Mouse (Mus musculus) limb, embryonic 10.5 days (tissue): ENCODE results near the gene Fbxo9. TPM values are rescaled to one million over a fixed set of nuclear protein-coding genes. Genes with fewer than 3 reads are reported as not detected.
A peak's percentile ranks its signal among the peaks of the same experiment; 100 is the strongest.
"Not testable (repeated sequence)": the region's sequence is repeated elsewhere in the genome, so short reads cannot be mapped to it uniquely, and the experiment has no call there.

Experiments
- DNase-seq: peaks from one replicate; pipeline ENCODE4 v3.0.0-alpha.2; 2017; ENCODE audit warnings: low spot score
- H3K27ac ChIP-seq: fragments of 300-500 bp; sonication (generic); 2 replicates; pipeline ENCODE4 v1.5.1; 2016; ENCODE audit warnings: mild to moderate bottlenecking
- H3K27me3 ChIP-seq: fragments of 300-500 bp; sonication (generic); 2 replicates; pipeline ENCODE4 v1.6.1; 2016; ENCODE audit warnings: low read depth, mild to moderate bottlenecking; ENCODE audit not compliant: poor library complexity, severe bottlenecking
- H3K36me3 ChIP-seq: fragments of 300-500 bp; sonication (generic); 2 replicates; pipeline ENCODE4 v1.6.1; 2016; ENCODE audit warnings: mild to moderate bottlenecking, moderate library complexity
- H3K4me1 ChIP-seq: fragments of 300-500 bp; sonication (generic); 2 replicates; pipeline ENCODE4 v1.6.1; 2016
- H3K4me3 ChIP-seq: fragments of 300-500 bp; sonication (generic); 2 replicates; pipeline ENCODE4 v1.5.1; 2016; ENCODE audit warnings: mild to moderate bottlenecking, moderate library complexity
- H3K9me3 ChIP-seq: fragments of 300-500 bp; sonication (generic); replicated peaks from 2 replicates; pipeline ENCODE4 v1.6.1; 2016; ENCODE audit warnings: mild to moderate bottlenecking
- WGBS: fragments of 180-500 bp; shearing (Covaris S2); methylation state at CpG from one replicate; pipeline ENCODE4 v1.1.7; 2016; 5-methylcytosine and 5-hydroxymethylcytosine counted together
- polyA plus RNA-seq: library from polyadenylated mRNA; unstranded; fragments of >200 nt; fragmentation: Nextera tagmentation; extraction: Ambion mirVana; gene quantifications from 2 replicates; pipeline ENCODE4 v1.2.1, GENCODE M21; 2016

Fbxo9 gene
- 22.2 and 25.5 TPM in 2 replicates for polyA plus RNA-seq

DNA sequence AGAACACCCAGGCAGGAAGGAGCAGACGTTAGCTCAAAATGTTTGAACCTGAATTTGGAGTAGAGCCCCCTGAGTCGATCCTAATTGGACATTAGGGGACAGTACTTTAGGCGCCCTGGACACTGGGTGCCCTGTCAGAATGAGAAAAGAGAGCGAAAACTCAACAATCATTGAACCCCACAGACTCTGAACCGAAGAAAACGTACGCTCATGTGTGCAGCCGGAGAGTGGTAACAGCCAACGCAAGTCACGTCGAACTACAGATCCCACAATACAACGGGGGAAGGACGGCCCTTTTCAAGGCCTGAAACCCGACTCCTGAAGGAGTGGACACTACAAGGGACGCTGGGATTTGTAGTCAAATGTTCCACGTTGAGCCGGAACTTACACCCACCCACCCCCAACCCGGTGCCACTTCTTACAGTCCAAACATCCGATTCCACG, at the start of gene Fbxo9, which contains the start of gene Ick:
Gene Fbxo9, minus strand, starts transcription at position 270 of the 444 bp plus-strand sequence.
Gene Ick, plus strand, starts transcription at position 397 of the 444 bp plus-strand sequence.
- Histone ChIP-seq H3K36me3 (peaks cover 2% of the 10 kb centered on the region; the same call in 1 of the 2 replicates), H3K4me1 (peaks cover 16% of the 10 kb centered on the region), H3K27ac (peak within 1 kb of the TSS; percentile 94), H3K27me3 (no peaks in the 10 kb centered on the region), H3K9me3 (no peaks in the 10 kb centered on the region), H3K4me3 (peak within 1 kb of the TSS; percentile 93)
- peak; percentile 83 for DNase-seq
- under 1% methylated on average over 20 of the region's 20 CpGs for WGBS

DNA sequence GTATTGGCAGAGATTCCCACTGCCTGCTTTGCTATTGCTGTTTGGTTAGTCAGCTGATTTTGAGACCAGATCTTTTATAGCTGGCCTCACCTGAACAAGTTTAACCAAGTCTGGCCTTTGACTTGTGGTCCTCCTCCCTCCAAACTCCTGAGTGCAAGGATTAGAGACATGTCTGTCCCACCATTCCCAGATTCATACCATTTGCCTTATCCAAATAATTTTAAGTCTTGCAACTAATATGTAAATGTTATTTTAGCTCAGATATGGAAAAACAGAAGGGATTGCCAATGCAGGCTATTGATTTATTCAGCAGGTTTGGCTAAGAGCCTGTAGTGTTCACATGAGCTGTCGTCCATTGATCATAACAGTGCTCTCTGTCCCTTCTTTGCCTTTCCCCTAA, 48.4 kb upstream of the Fbxo9 start:
- no peaks in the 10 kb centered on the region for H3K27me3 ChIP-seq
- no peak overlapping the region for H3K4me3 ChIP-seq
- no peak for DNase-seq
- H3K4me1 ChIP-seq, result no peaks in the 10 kb centered on the region
- H3K27ac ChIP-seq, result no peak overlapping the region
- WGBS, result 89% methylated on average over 1 of the region's 1 CpGs
- H3K9me3 ChIP-seq, result no peaks in the 10 kb centered on the region
- peaks cover 98% of the 10 kb centered on the region for H3K36me3 ChIP-seq

DNA sequence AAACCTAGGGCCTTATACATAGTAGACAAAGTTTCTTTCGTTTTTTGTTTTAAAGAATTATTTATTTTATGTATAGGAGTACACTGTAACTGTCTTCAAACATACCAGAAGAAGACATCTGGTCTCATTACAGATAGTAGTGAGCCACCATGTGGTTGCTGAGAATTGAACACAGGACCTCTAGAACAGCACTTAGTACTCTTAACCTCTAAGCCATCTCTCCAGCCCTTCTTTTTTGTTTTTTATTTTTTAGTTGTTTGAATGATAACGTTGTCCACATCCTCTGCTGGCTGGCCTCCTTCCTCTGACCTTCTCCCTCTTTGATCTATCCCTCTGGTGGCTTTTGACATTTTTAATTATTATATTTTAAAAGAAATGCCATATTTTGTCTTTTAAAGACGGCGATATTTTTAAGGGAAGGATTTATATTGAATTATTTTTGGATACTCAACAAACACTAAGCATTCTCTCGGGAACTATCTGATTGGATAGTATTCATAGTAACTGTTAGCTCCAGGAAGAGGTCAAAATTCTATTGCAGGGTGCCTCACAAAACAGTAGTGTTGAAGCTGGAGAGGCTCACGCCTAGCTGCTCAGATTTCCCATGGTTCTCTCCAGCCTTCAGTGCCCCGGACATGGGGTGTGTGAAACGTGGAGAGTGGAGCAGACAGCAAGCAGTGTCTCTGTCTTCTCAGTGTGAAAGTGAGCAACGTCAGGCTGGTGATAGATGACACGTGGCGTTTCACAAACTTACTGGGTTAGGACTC, 45.5 kb upstream of the Fbxo9 start:
- 89% methylated on average over 11 of the region's 11 CpGs for WGBS
- H3K27ac ChIP-seq, result no peak overlapping the region
- H3K27me3 ChIP-seq, result no peaks in the 10 kb centered on the region
- H3K9me3 ChIP-seq, result no peaks in the 10 kb centered on the region
- no peak for DNase-seq
- no peak overlapping the region for H3K4me3 ChIP-seq
- H3K4me1 ChIP-seq, result no peaks in the 10 kb centered on the region
- H3K36me3 ChIP-seq, result peaks cover 98% of the 10 kb centered on the region

DNA sequence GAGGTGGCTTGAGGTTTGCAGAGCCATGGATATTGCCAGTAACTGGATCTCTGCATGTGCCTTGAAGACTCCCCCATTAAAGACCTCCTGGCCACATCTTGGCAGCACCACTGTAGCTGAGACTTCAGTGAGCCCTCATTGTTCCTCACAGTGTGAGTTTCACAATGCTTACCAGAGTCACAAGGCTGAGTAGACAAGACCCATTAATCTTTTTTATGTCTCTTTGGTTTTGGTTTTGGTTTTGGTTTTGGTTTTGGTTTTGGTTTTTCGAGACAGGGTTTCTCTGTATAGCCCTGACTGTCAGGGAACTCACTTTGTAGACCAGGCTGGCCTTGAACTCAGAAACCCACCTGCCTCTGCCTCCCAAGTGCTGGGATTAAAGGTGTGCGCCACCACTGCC, 40.9 kb upstream of the Fbxo9 start:
- not testable (repeated sequence) for H3K9me3 ChIP-seq, H3K4me3 ChIP-seq, H3K27me3 ChIP-seq, H3K27ac ChIP-seq, DNase-seq, H3K4me1 ChIP-seq
- H3K36me3 ChIP-seq, result peaks cover 96% of the 10 kb centered on the region
- 94% methylated on average over 2 of the region's 2 CpGs for WGBS

DNA sequence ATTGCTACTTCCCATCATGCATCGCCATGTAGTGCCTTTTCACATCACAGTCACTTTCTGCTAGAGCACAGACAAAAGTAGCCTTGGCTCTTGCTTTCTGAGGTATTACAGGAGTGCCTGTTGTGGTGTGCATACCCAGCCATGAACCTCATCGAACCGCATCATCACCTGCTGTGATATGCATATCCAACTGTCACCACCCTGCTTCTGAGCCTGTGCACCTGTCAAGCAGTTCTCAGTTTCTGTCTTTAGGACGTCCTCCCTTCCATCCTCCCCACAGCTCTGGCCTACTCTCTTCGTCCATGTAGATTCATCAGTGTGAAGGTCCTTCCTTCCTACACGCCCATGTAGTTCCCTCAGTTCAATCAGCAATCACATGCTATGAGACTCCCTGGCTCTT, 39.3 kb upstream of the Fbxo9 start:
- H3K27me3 ChIP-seq, result no peaks in the 10 kb centered on the region
- no peak overlapping the region for H3K4me3 ChIP-seq
- no peak for DNase-seq
- no peak overlapping the region for H3K27ac ChIP-seq
- WGBS, result 93% methylated on average over 6 of the region's 6 CpGs
- H3K36me3 ChIP-seq, result peaks cover 96% of the 10 kb centered on the region
- no peaks in the 10 kb centered on the region for H3K4me1 ChIP-seq
- H3K9me3 ChIP-seq, result no peaks in the 10 kb centered on the region

DNA sequence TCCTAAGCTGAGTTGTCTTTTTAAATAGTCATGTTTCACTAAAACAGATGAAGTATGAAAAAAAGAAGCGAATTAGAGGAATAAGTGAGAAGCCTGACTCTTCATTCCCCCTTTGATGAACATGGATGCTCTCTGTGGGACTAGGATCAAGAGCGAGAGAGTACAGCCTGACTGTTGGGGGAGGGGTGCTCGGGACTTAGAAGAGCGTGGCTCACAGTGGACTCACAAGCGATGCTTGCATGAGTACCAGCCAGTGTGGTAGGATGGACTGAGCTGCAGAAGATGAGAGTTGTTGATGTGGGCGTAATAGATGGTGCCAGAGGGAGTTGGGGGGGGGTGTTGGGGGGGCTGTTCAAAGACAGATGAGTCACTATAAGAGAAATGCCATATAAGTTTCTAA, 37.8 kb upstream of the Fbxo9 start:
- peaks cover 98% of the 10 kb centered on the region for H3K36me3 ChIP-seq
- WGBS, result 88% methylated on average over 6 of the region's 6 CpGs
- no peak for DNase-seq

DNA sequence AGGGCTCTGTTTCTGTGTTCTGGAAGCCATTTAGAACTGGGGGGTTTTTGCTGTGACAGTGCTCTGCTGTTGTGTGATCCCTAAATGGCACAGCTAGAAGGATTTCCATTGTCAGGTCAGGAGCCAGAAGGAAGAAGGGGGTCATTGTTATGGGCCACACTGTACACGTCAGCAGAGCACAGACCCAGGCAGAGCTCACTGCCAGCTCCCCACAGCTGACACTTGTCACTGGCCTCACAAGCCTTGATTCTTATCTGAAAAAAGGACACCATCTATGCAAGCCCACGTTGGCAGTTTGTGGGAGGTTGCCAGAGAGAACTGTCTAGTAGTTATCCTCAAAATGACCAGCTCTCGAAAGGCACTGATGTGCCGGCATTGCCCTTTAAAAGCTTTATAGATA, 37.2 kb upstream of the Fbxo9 start:
- H3K27ac ChIP-seq, result no peak overlapping the region
- H3K36me3 ChIP-seq, result peaks cover 98% of the 10 kb centered on the region
- no peaks in the 10 kb centered on the region for H3K9me3 ChIP-seq
- no peak overlapping the region for H3K4me3 ChIP-seq
- 85% methylated on average over 4 of the region's 4 CpGs for WGBS
- DNase-seq, result no peak
- no peaks in the 10 kb centered on the region for H3K4me1 ChIP-seq
- H3K27me3 ChIP-seq, result no peaks in the 10 kb centered on the region

More for the DNA sequence above, 37.8 kb upstream of the Fbxo9 start:
- Histone ChIP-seq H3K27ac (no peak overlapping the region), H3K4me1 (no peaks in the 10 kb centered on the region), H3K9me3 (no peaks in the 10 kb centered on the region), H3K4me3 (no peak overlapping the region), H3K27me3 (no peaks in the 10 kb centered on the region)

DNA sequence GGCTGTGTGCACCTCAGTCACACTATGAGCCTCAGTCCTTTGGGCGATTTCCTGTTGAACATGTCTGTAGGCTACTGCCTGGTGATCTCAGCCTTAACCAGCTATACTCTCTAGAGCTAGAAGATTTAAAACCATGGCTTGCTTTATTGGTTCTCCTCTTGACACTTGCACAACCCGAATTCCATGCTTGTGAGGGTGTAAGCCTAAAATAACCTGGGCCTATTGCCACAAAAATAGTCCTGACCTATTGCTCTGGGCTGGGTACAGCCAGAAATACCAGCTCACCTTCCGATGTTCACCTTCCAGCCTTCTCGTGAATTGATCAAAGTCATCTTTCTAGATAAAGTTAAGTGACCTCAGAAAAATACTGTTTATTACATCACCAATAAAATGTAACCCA, 30.6 kb upstream of the Fbxo9 start:
- Histone ChIP-seq H3K4me3 (no peak overlapping the region), H3K36me3 (peaks cover 97% of the 10 kb centered on the region), H3K27me3 (no peaks in the 10 kb centered on the region), H3K27ac (no peak overlapping the region), H3K4me1 (no peaks in the 10 kb centered on the region), H3K9me3 (no peaks in the 10 kb centered on the region)
- 89% methylated on average over 4 of the region's 4 CpGs for WGBS
- DNase-seq, result no peak

DNA sequence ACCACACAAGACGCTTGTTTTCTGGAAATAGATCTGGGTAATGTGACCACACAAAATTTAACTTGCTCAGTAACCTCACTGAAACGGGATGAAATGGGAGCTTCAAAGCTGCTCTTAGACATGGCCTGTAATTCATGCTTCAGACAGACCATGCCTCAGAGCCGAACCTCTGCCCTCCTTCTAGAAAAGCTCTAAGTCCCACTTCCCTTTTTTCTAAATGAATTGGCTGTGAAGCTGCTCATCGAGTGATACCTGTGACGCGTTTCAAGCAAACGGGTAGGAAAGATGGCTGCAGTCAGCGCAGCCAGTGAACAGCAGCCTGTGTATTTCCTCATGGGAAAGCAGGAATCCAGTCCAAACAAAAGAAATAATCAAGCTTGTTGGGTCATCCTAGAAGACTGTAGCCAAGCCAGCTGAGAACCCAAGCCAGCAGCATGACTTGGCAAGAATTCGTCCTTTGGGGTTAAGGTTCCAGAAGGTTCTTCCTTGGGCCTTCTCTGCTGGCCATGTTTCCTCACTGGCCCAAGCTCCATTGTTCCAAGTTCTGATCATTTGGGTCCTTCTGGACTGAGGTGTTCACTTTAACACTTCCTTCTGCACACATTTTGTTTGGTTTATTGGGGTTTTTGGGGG, 29.3 kb upstream of the Fbxo9 start:
- H3K4me3 ChIP-seq, result no peak overlapping the region
- DNase-seq, result no peak
- H3K4me1 ChIP-seq, result no peaks in the 10 kb centered on the region
- H3K27me3 ChIP-seq, result no peaks in the 10 kb centered on the region
- WGBS, result 95% methylated on average over 9 of the region's 9 CpGs
- no peaks in the 10 kb centered on the region for H3K9me3 ChIP-seq
- no peak overlapping the region for H3K27ac ChIP-seq
- peaks cover 97% of the 10 kb centered on the region for H3K36me3 ChIP-seq

DNA sequence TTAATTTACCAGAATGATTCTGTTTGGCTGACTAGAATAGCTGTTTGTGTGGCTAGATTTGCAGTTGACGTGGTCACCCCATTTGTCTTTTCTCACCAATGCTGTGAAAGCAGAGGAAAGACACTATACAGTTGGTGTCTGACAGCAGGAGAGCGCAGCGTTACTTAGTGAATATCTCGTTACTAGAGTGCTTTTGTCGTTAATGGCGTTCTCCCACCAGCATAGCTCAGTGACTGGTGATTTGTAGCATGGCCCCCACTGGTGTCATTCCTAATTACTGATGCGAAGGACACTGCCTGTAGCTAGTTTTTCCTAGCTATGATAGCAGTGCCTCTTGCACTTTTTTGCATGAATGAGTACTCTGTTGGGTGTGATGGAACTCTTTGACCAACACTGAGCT, 26.8 kb upstream of the Fbxo9 start:
- H3K36me3 ChIP-seq, result peaks cover 97% of the 10 kb centered on the region
- H3K27me3 ChIP-seq, result no peaks in the 10 kb centered on the region
- DNase-seq, result no peak
- H3K27ac ChIP-seq, result no peak overlapping the region
- 87% methylated on average over 7 of the region's 7 CpGs for WGBS
- H3K9me3 ChIP-seq, result no peaks in the 10 kb centered on the region
- H3K4me1 ChIP-seq, result no peaks in the 10 kb centered on the region
- H3K4me3 ChIP-seq, result no peak overlapping the region

DNA sequence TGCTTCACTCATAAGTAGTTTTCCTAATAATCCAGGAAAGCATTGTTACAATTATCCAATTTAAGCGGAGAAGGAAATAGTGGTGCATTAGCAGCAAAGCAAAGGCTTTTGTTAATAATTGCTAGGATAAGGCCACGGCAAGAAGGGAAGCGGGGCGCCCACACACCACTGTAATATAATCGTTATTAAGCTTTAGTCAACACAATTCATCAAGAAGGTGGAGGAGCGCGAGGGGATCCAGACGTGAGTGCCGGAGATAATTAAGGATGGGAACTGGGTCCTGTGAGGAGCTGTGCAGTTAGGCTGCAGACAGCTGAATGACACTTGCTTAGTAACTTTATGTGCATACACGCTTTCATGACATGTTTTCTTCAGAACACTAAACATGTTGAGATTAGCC, 17.8 kb upstream of the Fbxo9 start:
- Histone ChIP-seq H3K4me1 (no peaks in the 10 kb centered on the region), H3K9me3 (no peaks in the 10 kb centered on the region), H3K36me3 (peaks cover 77% of the 10 kb centered on the region), H3K4me3 (no peak overlapping the region), H3K27ac (no peak overlapping the region), H3K27me3 (no peaks in the 10 kb centered on the region)
- WGBS, result 87% methylated on average over 10 of the region's 10 CpGs
- no peak for DNase-seq

DNA sequence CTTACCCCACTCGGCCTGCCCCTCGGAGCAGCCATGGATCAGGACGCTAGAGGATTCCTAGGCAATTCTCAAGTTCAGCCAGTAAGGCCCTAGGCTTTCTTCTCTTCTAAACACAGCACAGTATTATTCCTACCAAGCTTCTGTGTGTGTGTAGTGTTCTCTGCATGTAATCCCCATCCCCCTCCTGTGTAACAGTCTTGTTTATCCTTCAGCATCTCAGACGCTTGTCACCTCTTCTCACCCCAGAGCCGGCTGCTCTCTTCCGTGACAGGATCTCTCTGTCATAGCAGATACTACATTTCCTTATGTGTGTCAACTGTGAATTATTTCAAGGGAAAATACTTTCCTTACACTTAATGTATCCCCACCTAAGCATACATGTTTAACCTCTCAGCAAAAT, 17.1 kb upstream of the Fbxo9 start:
- no peak for DNase-seq
- H3K27me3 ChIP-seq, result no peaks in the 10 kb centered on the region
- no peak overlapping the region for H3K27ac ChIP-seq
- H3K9me3 ChIP-seq, result no peaks in the 10 kb centered on the region
- H3K4me3 ChIP-seq, result no peak overlapping the region
- H3K36me3 ChIP-seq, result peaks cover 77% of the 10 kb centered on the region
- 85% methylated on average over 6 of the region's 6 CpGs for WGBS
- H3K4me1 ChIP-seq, result no peaks in the 10 kb centered on the region

DNA sequence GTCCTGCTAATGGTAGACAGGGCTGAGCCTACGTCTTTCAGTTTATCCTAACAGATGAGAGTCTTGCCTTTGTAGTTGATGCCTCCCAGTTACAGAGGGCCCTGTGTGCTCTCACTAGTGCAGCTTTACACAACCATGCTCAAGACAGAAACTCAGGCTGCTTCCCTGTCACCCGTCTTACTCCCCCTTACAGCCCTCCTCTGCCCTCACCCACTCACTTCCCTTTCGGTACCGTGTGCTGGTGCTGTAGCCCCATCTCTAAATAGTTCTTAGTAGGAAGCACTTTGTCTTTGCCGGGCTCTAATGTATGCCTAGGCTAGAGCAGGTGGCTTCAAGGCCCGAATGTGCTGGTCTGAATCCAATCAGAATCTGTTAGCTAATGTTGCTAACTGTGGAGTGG, 15.4 kb upstream of the Fbxo9 start:
- no peak overlapping the region for H3K27ac ChIP-seq
- WGBS, result 92% methylated on average over 6 of the region's 6 CpGs
- H3K4me1 ChIP-seq, result no peaks in the 10 kb centered on the region
- no peak overlapping the region for H3K4me3 ChIP-seq
- peaks cover 73% of the 10 kb centered on the region for H3K36me3 ChIP-seq
- DNase-seq, result no peak
- H3K9me3 ChIP-seq, result no peaks in the 10 kb centered on the region
- no peaks in the 10 kb centered on the region for H3K27me3 ChIP-seq
